Mouse (Mus musculus) cerebellum, adult 2 months (tissue): ENCODE measurements at regions not wholly inside any gene's neighbourhood (a gene's known extent, or its start where the extent isn't known, plus 50 kb on each side); places are given as distances from the start of the nearest gene placed in this dataset.

Experiments used
- CTCF ChIP-seq: fragments of 200-500 bp; IDR thresholded peaks from 2 replicates; pipeline ENCODE4 v1.5.1; 2011; ENCODE audit warnings: low read depth, mild to moderate bottlenecking, control low read depth, low read length, moderate library complexity, borderline replicate concordance; ENCODE audit not compliant: insufficient read depth
- POLR2A ChIP-seq: fragments of 200-500 bp; IDR thresholded peaks from 2 replicates; pipeline ENCODE4 v1.6.1; 2011; ENCODE audit warnings: low read length, control low read depth, borderline replicate concordance; ENCODE audit not compliant: insufficient read depth

DNA sequence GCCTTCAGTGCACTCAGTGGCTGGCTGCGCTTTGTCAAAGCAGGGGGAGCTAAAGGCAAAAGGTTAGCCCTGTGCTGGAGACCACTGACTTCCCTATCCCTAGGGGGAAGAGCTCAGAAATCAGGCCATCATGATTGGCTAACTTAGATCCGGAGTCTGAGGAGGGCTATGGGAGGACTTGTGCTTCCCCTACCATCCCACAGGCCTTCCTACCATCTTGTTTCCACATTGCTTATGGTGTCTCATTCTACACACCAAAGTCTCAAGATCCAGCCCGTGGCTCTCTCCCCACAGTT lies 72.9 kb upstream of the 1700024P04Rik start:
- no peak for TF ChIP-seq POLR2A
- no peak for TF ChIP-seq CTCF
